Mouse (Mus musculus): Measurements from ENCODE around the gene Abca8a. TPM values are rescaled to one million over a fixed set of nuclear protein-coding genes. Genes with fewer than 3 reads are reported as not detected.

Abca8a gene
- polyA plus RNA-seq (2014; fragmentation: Illumina TruSeq; extraction: RNeasy Lipid Tissue Mini Kit (QIAGEN cat#74804); ENCODE audit: low read depth, low replicate concordance), result 79.0 TPM

DNA sequence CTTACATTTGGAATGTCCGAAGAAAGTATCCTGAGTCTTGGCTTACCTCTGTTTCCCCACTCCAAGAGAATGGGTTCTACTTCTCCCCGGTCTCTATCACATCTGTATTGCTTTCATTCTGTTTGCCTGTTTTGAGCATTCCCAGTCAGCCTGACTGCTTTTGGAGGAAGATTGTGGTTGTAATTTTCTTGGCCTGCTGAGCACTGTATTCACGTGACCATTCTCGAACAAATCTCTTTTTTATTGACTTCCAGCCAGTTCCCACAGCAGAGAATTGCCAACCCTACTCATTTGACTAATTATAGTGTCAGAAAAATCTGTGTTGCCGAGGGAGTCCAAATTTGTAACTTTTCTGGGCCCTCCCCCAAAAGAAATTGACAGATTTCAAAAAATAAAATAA, at the start of gene Abca8a:
TSS of gene Abca8a (minus strand) at position 121 of the 400 bp plus-strand sequence.

DNA sequence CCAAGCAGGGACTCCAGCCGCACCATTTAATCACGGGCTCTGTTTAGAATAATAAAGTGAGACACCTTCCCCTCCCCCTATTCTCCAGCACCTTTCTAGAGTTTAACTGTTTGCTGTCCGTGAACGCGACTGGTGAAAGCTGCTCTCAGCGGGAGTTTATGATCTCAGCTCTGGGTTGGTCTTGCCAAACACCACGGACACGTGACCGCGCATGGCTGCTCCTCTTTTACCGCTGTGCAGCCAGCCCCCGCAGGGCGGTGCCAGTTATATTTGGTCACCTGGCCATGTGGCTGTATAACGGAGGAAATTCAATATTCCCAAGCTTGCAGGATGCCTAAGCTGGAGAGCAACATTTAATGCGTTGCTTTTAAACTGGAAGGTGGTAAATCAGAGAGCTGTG, 100.2 kb downstream of the Abca8a start, which contains the start of gene Abca8b:
TSS of gene Abca8b (minus strand) at position 222 of the 400 bp plus-strand sequence.

Other genes with a start within 250 kb of the Abca8a start
- 8.0 TPM for gene Abca8b, start 100.1 kb downstream of the Abca8a start, polyA plus RNA-seq (2014; fragmentation: Illumina TruSeq; extraction: RNeasy Lipid Tissue Mini Kit (QIAGEN cat#74804); ENCODE audit: low read depth, low replicate concordance)
- 8.0 TPM for gene Abca9, start 72.2 kb upstream of the Abca8a start, polyA plus RNA-seq (2014; fragmentation: Illumina TruSeq; extraction: RNeasy Lipid Tissue Mini Kit (QIAGEN cat#74804); ENCODE audit: low read depth, low replicate concordance)
- 4.4 TPM for gene Abca6, start 155.8 kb upstream of the Abca8a start, polyA plus RNA-seq (2014; fragmentation: Illumina TruSeq; extraction: RNeasy Lipid Tissue Mini Kit (QIAGEN cat#74804); ENCODE audit: low read depth, low replicate concordance)
- 4.4 TPM for gene Abca5, start 241.7 kb upstream of the Abca8a start, polyA plus RNA-seq (2014; fragmentation: Illumina TruSeq; extraction: RNeasy Lipid Tissue Mini Kit (QIAGEN cat#74804); ENCODE audit: low read depth, low replicate concordance)